Mouse (Mus musculus) thymus, adult 2 months (tissue): ENCODE results near the gene Dcakd.

Source experiments
- CTCF ChIP-seq: fragments of 200-500 bp; IDR thresholded peaks from 2 replicates; pipeline ENCODE4 v1.5.1; 2012; ENCODE audit warnings: mild to moderate bottlenecking, control low read depth, low read length, moderate library complexity, borderline replicate concordance; ENCODE audit not compliant: control insufficient read depth, poor library complexity, insufficient read depth; ENCODE audit errors: extremely low read depth
- POLR2A ChIP-seq: fragments of 200-500 bp; IDR thresholded peaks from 2 replicates; pipeline ENCODE4 v1.6.1; 2012; ENCODE audit warnings: mild to moderate bottlenecking, low read length, control low read depth, moderate library complexity; ENCODE audit not compliant: control insufficient read depth, poor library complexity, insufficient read depth; ENCODE audit errors: extremely low read depth

- TF ChIP-seq CTCF = no peak
- TF ChIP-seq POLR2A = no peak
Measured at GRCm38 (mm10) chr11:103005254-103005981, 22.7 kb downstream of the Dcakd start.
